Mouse (Mus musculus) megakaryocyte, adult 5-6 weeks (primary cell): Measurements from ENCODE around the gene Rhog. TPM values are rescaled to one million over a fixed set of nuclear protein-coding genes. Genes with fewer than 3 reads are reported as not detected.
A peak's percentile ranks its signal among the peaks of the same experiment; 100 is the strongest.

ENCODE experiments used
- ATAC-seq: 2 replicates; pipeline ENCODE4 v1.8.0; 2016; ENCODE audit warnings: mild to moderate bottlenecking, inconsistent platforms; ENCODE audit not compliant: poor library complexity, severe bottlenecking
- total RNA-seq, 2 experiments: library from RNA; stranded (forward) in 1 of 2; stranded (reverse) in 1 of 2; fragments of 153-499, 151-499 nt in 1 of 2; fragments of 221-1000, 200-1000 nt in 1 of 2; gene quantifications; 2 replicates each; pipeline versions ENCODE4 v1.2.3 to v1.2.4; 2015 to 2017

Rhog gene
- total RNA-seq, 2 experiments from 2014 or later = 89.0 to 359 TPM

DNA sequence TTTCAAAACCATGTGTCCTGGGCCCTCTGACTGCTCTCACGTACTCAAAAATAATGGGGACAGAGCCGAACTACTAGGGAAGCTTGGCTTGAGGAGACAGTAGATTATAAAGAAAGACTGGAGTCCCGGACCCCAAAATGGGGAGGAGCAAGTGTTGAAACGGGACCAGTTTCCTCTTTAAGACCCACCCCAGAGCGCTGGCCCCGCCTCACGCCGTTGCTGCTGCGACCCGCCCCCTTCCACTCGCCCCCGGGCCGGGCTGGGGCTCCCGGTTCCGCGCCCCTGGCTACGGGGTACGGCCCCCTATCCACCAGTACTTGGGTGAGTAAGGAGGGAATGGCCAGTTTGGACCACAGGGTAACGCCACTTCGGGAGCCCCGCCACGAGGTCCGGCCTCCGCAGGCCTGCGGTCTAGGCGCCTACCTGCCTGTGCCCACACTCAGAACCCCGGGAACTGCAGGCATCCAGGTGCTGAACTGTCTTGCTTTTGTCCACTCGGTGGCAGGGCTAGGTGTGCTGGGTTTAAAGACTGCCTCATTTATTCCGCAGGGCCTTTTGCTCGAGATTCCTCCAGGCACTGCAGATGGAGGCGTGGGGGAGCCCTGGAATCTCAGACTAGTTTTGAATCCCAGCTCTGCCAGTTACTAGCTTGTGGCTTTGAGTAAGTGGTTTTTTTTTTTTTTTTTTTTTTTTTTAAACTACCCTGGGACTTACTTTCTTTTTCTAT is 32.9 kb downstream of the Rhog start:
- ATAC-seq = peak; percentile 89

- peak; percentile 89 for ATAC-seq
Observed at GRCm38 (mm10) chr7:102222336-102222735, 33.5 kb downstream of the Rhog start.

- no peak for ATAC-seq
Observed at GRCm38 (mm10) chr7:102221899-102222298, 34.0 kb downstream of the Rhog start.

DNA sequence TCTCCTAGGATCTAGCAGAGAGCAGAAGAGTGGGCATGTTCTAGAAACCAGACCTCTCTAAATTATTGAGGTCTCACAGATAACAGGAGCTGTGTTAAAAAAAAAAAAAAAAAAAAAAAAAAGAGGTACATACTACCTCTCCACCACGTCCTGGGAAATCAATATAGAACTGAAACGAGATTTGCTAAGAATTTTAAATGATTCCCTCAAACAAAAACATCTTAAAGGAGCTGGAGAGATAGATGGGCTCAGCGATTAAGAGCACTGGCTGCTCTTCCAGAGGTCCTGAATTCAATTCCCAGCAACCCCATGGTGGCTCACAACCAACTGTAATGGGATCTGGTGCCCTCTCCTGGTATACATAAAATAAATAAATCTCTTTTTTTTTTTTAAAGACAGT is 44.8 kb downstream of the Rhog start:
- no peak for ATAC-seq

DNA sequence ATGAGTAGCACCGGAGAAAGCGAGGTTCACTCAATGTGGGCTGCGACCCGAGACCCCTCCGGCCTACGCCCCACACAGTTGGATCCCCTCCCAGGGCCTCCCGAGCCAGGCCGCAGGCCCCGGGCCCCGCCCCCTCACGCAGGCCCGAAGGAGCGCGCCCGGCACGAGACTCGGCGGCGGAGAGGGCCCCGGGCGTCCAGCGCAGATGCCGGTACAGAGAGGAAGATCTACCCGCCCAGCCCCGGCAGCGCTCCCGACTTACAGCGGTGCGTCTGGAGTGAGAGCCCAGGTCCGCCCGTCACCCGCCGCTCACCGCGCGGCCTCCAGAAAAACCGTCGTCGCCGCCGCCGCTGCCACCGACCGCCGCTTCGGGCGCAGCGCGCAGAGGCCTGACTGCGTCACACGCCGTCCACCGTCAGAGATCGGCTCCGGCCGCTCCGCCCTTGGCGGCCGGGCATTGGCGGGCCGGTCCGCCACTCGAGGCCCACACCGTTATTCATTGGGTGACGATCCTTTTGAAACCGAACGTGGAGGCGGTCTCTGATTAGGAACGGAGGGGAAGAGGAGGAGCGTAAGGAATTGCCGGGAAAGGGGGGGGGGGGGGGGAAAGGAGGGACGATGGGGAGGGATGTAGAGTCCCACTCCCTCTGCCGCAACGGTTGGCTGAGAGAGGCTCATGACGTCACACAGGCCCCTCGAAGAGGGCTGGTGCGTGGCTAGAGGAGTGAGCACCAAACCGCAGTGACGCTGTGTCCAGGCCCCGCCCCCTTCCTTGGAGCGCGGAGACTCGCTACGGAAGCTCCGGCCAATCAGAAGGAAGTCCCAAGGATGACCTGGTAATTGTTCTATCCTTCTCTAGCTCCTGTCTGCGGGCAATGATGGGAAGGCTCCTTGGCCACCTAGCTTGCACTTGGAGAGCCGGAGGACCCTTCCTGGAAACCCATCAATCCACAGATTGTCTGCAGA is 45.8 kb downstream of the Rhog start, which contains the start of the genes Nup98 and Pgap2:
TSS of gene Nup98 (minus strand) at position 421 of the 966 bp plus-strand sequence.
TSS of gene Pgap2 (plus strand) at position 453 of the 966 bp plus-strand sequence.
- ATAC-seq = peak; percentile 91

DNA sequence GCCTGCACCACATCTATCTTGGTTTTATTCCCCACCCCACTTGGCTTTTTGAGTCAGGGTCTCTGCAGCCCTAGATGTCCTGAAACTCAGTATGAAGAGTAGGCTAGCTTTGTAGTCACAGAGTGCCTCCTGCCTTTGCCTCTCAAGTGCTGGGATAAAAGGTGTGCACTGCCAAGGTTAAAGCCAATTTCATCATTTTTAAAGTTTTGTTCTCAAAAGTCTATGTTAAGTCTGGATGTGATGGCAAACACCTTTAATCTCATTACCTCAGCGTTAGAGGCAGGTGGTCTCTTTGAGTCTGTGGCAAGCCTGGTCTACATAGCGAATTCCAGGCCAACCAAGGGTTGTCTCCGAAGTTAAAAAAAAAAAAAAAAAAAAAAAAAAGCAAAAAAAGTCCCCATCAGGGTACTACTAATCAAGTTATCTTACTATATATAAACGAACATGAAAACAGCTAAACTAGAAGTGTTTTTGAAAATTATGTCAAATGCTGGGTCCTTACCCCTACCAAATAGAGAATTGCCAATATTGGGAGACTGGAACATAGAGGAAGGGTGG is 47.0 kb downstream of the Rhog start:
- ATAC-seq = no peak

- no peak for ATAC-seq
Observed at GRCm38 (mm10) chr7:102205646-102206045, 50.2 kb downstream of the Rhog start.

DNA sequence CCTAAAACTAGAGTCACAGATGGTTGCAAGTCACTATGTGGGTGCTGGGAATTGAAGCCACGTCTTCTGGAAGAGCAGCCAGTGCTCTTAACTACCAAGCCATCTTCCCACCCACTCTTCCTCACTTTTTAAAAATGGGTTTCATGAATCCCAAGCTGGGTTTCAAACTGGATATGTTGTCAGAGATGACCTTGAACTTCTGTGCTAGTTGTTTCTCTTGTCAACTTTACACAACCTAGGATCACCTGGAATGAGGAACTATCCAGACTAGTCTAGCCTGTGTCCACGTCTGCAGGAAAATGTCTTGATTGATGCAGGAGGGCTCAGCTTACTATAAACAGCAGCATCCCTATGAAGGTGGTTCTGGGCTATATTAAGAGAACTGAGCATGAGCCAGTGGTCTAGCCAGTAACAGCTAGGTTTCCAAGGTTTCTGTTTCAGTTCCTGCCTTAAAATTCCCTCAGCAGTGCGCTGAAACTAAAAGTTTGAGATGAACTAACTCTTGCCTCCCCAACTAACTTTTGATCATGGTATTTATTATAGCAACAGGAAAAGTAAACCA is 51.5 kb downstream of the Rhog start:
- ATAC-seq = peak; percentile 45

- ATAC-seq = no peak
Observed at GRCm38 (mm10) chr7:102200996-102201785, 54.7 kb downstream of the Rhog start.

DNA sequence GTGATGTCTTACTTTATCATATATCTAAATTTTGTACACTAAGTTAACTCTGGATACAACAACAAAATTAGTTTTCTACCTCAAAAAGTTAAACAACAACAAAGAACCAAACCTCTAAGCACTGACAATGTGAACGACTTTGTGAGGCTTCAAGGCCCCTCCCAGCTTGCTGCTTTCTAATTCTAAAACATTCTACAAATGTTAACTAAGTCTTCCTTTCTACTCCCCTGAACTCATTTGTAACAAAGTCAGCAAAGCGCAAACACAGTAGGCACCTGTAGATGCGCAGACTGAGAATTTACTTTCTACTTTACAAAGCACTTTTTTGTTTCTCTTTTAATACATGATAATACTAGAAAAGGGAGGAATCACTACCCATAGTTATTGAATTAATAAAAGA is 55.3 kb downstream of the Rhog start:
- ATAC-seq = no peak

GRCm38 (mm10) chr7:102192356-102192755 is 63.5 kb downstream of the Rhog start:
- ATAC-seq = no peak

Other genes with a start within 250 kb of the Rhog start
- gene Il18bp, start 237.4 kb downstream of the Rhog start, total RNA-seq (2015) = 8.8 and 11.1 TPM in 2 replicates
- 4.9 and 5.4 TPM in 2 replicates for gene Il18bp, start 237.4 kb downstream of the Rhog start, total RNA-seq (2017)
- 13.3 and 14.9 TPM in 2 replicates for gene Rnf121, start 190.6 kb downstream of the Rhog start, total RNA-seq (2015)
- 10.5 and 11.0 TPM in 2 replicates for gene Rnf121, start 190.6 kb downstream of the Rhog start, total RNA-seq (2017)
- 7.1 and 9.5 TPM in 2 replicates for gene Xndc1, start 190.5 kb downstream of the Rhog start, total RNA-seq (2015)
- 13.0 and 15.4 TPM in 2 replicates for gene Xndc1, start 190.5 kb downstream of the Rhog start, total RNA-seq (2017)
- gene Xntrpc, start 190.3 kb downstream of the Rhog start, total RNA-seq (2015) = 0.39 and 0.40 TPM in 2 replicates
- not detected in 2 replicates for gene Xntrpc, start 190.3 kb downstream of the Rhog start, total RNA-seq (2017)
- gene Trpc2, start 172.9 kb downstream of the Rhog start, total RNA-seq (2015) = 0.41 TPM in 1 of 2 replicates, not detected in the other
- gene Trpc2, start 172.9 kb downstream of the Rhog start, total RNA-seq (2017) = 0.20 and 0.37 TPM in 2 replicates
- gene Art1, start 154.3 kb downstream of the Rhog start, total RNA-seq (2015) = not detected in 2 replicates
- not detected in 2 replicates for gene Art1, start 154.3 kb downstream of the Rhog start, total RNA-seq (2017)
- 0.20 TPM in 1 of 2 replicates, not detected in the other for gene Art5, start 146.6 kb downstream of the Rhog start, total RNA-seq (2015)
- not detected in 2 replicates for gene Art5, start 146.6 kb downstream of the Rhog start, total RNA-seq (2017)
- gene Chrna10, start 139.2 kb downstream of the Rhog start, total RNA-seq (2015) = not detected in 2 replicates
- gene Chrna10, start 139.2 kb downstream of the Rhog start, total RNA-seq (2017) = not detected in 2 replicates
- 55.6 and 60.6 TPM in 2 replicates for gene Nup98, start 45.9 kb downstream of the Rhog start, total RNA-seq (2015)
- 39.4 and 43.7 TPM in 2 replicates for gene Nup98, start 45.9 kb downstream of the Rhog start, total RNA-seq (2017)
- 32.7 and 38.7 TPM in 2 replicates for gene Pgap2, start 45.8 kb downstream of the Rhog start, total RNA-seq (2015)
- gene Pgap2, start 45.8 kb downstream of the Rhog start, total RNA-seq (2017) = 19.7 and 20.0 TPM in 2 replicates
- gene Stim1, start 11.8 kb upstream of the Rhog start, total RNA-seq (2015) = 28.0 and 28.8 TPM in 2 replicates
- 35.5 and 59.3 TPM in 2 replicates for gene Stim1, start 11.8 kb upstream of the Rhog start, total RNA-seq (2017)
- 161 and 172 TPM in 2 replicates for gene Rrm1, start 185.6 kb upstream of the Rhog start, total RNA-seq (2015)
- 413 and 515 TPM in 2 replicates for gene Rrm1, start 185.6 kb upstream of the Rhog start, total RNA-seq (2017)
- not detected in 2 replicates for gene Olfr543, start 225.6 kb upstream of the Rhog start, total RNA-seq (2015)
- not detected in 2 replicates for gene Olfr543, start 225.6 kb upstream of the Rhog start, total RNA-seq (2017)
- not detected in 2 replicates for gene Olfr544, start 232.3 kb upstream of the Rhog start, total RNA-seq (2015)
- gene Olfr544, start 232.3 kb upstream of the Rhog start, total RNA-seq (2017) = 0.04 TPM in 1 of 2 replicates, not detected in the other
- gene Olfr545, start 243.5 kb upstream of the Rhog start, total RNA-seq (2015) = not detected in 2 replicates
- gene Olfr545, start 243.5 kb upstream of the Rhog start, total RNA-seq (2017) = not detected in 2 replicates